Mouse (Mus musculus) neural tube, embryonic 10.5 days (tissue): Measurements from ENCODE around the gene Taar7d.
A peak's percentile ranks its signal among the peaks of the same experiment; 100 is the strongest.
"Not testable (repeated sequence)": the region's sequence is repeated elsewhere in the genome, so short reads cannot be mapped to it uniquely, and the experiment has no call there.

Experiments used
- DNase-seq: peaks from one replicate; pipeline ENCODE4 v3.0.0-alpha.2; 2017; ENCODE audit warnings: low spot score; ENCODE audit errors: extremely low spot score

The Taar7d gene

DNA sequence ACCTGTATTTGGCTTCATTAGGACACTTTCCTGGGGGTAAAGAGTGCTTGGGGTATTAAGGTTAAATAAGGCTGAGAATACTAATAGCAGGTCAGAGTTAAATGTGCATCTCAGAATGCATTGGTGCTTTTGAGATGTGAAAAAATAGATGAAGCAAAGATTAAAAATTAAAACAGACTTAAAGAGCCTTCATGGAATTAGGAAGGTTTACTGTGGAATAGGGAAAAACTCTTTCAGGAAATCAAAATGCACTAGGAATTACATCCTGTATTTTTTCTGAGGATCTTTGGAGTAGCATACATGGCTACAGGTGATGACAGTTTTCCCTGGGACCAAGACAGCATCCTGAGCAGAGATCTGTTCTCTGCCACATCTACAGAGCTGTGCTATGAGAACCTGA lies at the start of gene Taar7d:
Gene Taar7d, plus strand, starts transcription at position 301 of the 400 bp plus-strand sequence.
- DNase-seq: no peak

GRCm38 (mm10) chr10:23977958-23978357 lies 49.1 kb upstream of the Taar7d start:
- DNase-seq: no peak

GRCm38 (mm10) chr10:23978901-23979705 lies 47.9 kb upstream of the Taar7d start:
- DNase-seq: peak; percentile 78

- DNase-seq: no peak
These were observed 41.5 kb upstream of the Taar7d start, which contains the start of gene Taar6 for GRCm38 (mm10) chr10:23985546-23985945. Gene Taar6 (minus strand): TSS chr10:23985646.

DNA sequence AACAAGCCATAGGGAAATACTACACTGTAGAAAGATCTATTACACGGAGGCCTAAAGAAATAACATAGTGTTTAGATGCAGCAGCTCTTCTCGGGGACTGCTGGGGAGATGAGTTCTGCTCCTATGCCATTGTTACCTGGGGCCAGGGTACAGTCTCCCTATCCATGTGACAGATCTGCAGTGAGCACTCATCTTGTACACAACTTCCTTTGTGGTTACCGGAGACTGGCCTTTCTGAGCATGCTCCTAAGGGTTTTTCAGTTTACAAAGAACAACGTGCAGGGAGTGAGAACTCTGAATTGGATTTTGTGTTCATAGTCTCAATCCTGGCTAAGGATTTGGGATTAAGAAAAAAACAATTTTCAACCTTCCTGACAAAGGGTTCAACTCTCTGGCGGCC lies 40.6 kb upstream of the Taar7d start:
- DNase-seq: no peak

- DNase-seq: no peak
These were observed 33.6 kb upstream of the Taar7d start, which contains the start of gene Taar7a for GRCm38 (mm10) chr10:23993381-23993780. Gene Taar7a (minus strand): TSS chr10:23993481.

- DNase-seq: no peak
These were observed 27.4 kb upstream of the Taar7d start, which contains the start of gene Taar7b for GRCm38 (mm10) chr10:23999639-24000038. Gene Taar7b (plus strand): TSS chr10:23999939.

- no peak for DNase-seq
These were observed 20.6 kb upstream of the Taar7d start for GRCm38 (mm10) chr10:24006442-24006841.

DNA sequence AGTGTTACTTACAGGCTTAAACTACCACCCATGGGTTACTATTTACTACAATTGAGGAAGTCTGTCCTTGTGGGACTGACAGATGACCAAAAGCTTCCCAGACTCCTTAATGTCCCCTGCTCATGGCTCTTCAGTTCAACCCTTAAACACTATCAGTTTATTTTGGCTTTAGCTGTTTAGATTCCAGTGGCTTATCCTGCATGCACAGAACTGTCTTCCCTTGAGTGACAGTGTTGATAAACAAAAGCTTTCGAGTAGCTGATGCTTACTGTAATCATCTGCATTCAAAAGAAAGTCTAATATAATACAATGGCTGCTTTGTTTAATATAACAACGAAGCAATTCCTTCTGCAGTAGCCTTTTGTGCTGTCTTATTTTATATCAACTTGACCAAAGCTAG lies 20.0 kb upstream of the Taar7d start:
- DNase-seq: no peak

DNA sequence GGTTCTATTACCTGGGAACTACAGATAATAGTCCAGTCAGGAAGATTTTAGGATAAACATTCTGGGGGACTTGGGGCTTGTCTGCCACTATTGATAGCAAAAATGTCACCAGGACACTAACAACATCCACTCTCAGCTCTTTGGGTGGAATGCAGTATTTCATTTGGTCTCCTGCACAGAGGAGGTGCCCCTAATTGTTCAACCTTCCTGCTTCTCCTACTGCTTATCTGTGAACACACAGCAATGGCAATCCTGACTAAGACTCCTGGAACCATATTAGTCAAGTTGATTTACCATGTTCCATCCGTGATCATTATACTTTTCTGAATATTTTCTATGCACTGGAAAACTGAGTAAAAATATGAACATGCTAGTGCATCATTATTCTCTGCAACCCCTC lies 18.9 kb upstream of the Taar7d start:
- DNase-seq: no peak

GRCm38 (mm10) chr10:24031347-24031746 lies 4.3 kb downstream of the Taar7d start:
- no peak for DNase-seq

DNA sequence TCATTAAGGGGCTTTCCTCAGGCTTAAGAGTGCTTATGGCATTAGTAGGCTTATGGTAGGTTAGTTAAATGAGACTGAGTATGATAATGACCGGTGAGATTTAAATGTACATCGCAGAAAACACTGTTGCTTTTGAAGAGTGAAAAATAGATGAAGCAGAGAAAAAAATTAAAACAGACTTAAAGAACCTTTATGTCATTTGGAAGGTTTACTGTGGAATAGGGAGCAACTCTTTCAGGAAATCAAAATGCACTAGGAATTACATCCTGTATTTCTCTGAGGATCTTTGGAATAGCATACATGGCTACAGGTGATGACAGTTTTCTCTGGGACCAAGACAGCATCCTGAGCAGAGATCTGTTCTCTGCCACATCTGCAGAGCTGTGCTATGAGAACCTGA lies 10.3 kb downstream of the Taar7d start, which contains the start of gene Taar7e:
Gene Taar7e, plus strand, starts transcription at position 301 of the 400 bp plus-strand sequence.
- no peak for DNase-seq

GRCm38 (mm10) chr10:24040120-24040869 lies 13.3 kb downstream of the Taar7d start:
- DNase-seq: no peak

- DNase-seq: no peak
These were observed 22.2 kb downstream of the Taar7d start, which contains the start of gene Taar7f for GRCm38 (mm10) chr10:24049210-24049609. Gene Taar7f (plus strand): TSS chr10:24049510.

DNA sequence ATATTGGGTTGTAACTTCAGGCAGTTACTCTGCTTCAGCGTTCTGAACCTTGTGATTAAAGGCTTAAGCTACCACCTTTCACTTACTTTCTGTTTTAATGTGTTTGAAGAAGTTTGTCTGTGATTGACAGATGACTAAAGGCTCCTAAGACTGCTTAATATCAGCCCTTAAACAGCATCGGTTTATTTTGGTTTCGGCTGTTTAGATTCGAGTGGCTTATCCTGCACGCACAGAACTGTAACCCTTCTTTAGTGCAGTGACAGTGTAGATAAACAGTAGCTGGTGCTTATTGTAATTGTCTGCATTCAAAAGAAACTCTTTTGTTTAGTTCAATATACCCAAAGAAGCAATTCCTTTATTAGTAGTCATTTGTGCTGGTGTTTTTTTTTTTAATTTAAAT lies 25.0 kb downstream of the Taar7d start:
- DNase-seq: no peak

DNA sequence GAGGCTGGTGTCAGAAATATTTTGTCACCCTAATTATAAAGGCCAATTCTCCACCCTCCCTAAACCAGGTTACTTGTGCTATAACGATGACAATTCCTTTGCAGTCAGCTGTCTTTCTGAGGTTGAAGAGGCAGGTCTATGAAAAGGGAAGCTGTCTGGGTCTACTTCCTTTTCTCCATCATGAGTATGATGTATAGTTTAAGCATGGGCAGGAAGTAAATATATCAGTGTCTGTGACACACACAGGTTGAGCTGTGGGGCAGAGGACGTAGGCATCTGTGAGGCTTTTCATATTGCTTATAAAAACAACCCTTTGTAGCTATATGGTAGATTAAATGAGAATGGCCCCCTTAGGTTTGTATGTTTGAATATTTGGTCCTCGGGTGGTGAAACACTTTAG lies 32.0 kb downstream of the Taar7d start:
- DNase-seq: no peak

- DNase-seq: not testable (repeated sequence)
These were observed 47.7 kb downstream of the Taar7d start for GRCm38 (mm10) chr10:24074751-24075150.

- not testable (repeated sequence) for DNase-seq
These were observed 49.2 kb downstream of the Taar7d start, which contains the start of gene Taar8a for GRCm38 (mm10) chr10:24076200-24076599. Gene Taar8a (plus strand): TSS chr10:24076500.
